Mouse (Mus musculus) limb, embryonic 14.5 days (tissue): ENCODE measurements around the gene Il1f9. TPM values are rescaled to one million over a fixed set of nuclear protein-coding genes. Genes with fewer than 3 reads are reported as not detected.
"Not testable (repeated sequence)": the region's sequence is repeated elsewhere in the genome, so short reads cannot be mapped to it uniquely, and the experiment has no call there.

Experiments
- ATAC-seq: fragments of 200-750 bp; cut with Nextera tagmentation; 2 replicates; pipeline ENCODE4 v1.8.0; 2017; ENCODE audit warnings: low read depth, moderate number of reproducible peaks, moderate TSS enrichment; ENCODE audit not compliant: low FRiP score
- DNase-seq: peaks from one replicate; pipeline ENCODE4 v3.0.0-alpha.2; 2015; ENCODE audit warnings: low spot score
- H3K27ac ChIP-seq: fragments of 300-500 bp; sonication (generic); replicated peaks from 2 replicates; pipeline ENCODE4 v1.5.1; 2014; ENCODE audit warnings: low read depth, mild to moderate bottlenecking, low read length, moderate library complexity, mixed read lengths
- H3K27me3 ChIP-seq: fragments of 300-500 bp; sonication (generic); 2 replicates; pipeline ENCODE4 v1.6.1; 2014; ENCODE audit warnings: low read length, mixed read lengths; ENCODE audit not compliant: control insufficient read depth, insufficient read depth
- H3K36me3 ChIP-seq: fragments of 300-500 bp; sonication (generic); 2 replicates; pipeline ENCODE4 v1.6.1; 2014; ENCODE audit warnings: mild to moderate bottlenecking, low read length, moderate library complexity, mixed read lengths; ENCODE audit not compliant: control insufficient read depth, insufficient read depth
- H3K4me1 ChIP-seq: fragments of 300-500 bp; sonication (generic); 2 replicates; pipeline ENCODE4 v1.6.1; 2014; ENCODE audit warnings: antibody characterized with exemption, low read length, mixed read lengths; ENCODE audit not compliant: control insufficient read depth, insufficient read depth
- H3K4me2 ChIP-seq: fragments of 300-500 bp; sonication (generic); replicated peaks from 2 replicates; pipeline ENCODE4 v1.6.1; 2014; ENCODE audit warnings: low read depth, mild to moderate bottlenecking, low read length, moderate library complexity; ENCODE audit not compliant: severe bottlenecking
- H3K4me3 ChIP-seq: fragments of 300-500 bp; sonication (generic); replicated peaks from 2 replicates; pipeline ENCODE4 v1.5.1; 2014; ENCODE audit warnings: low read length
- H3K9ac ChIP-seq: fragments of 300-500 bp; sonication (generic); 2 replicates; pipeline ENCODE4 v1.6.1; 2014; ENCODE audit warnings: mild to moderate bottlenecking, low read depth, low read length, moderate library complexity; ENCODE audit not compliant: severe bottlenecking
- H3K9me3 ChIP-seq: fragments of 300-500 bp; sonication (generic); 2 replicates; pipeline ENCODE4 v1.6.1; 2016; ENCODE audit warnings: low read length; ENCODE audit not compliant: control insufficient read depth
- POLR2A ChIP-seq: fragments of 200-500 bp; IDR thresholded peaks from 2 replicates; pipeline ENCODE4 v1.8.0; 2012; ENCODE audit warnings: inconsistent platforms, mild to moderate bottlenecking, moderate library complexity, borderline replicate concordance; ENCODE audit not compliant: insufficient read depth, insufficient read length; ENCODE audit errors: extremely low read depth
- WGBS: fragments of 180-500 bp; shearing (Covaris S2); extraction: QIAGEN DNeasy Blood & Tissue Kit; methylation state at CpG from one replicate; pipeline ENCODE4 v1.1.7; 2014; 5-methylcytosine and 5-hydroxymethylcytosine counted together
- polyA plus RNA-seq, 2 experiments: library from polyadenylated mRNA; depleted of rRNA in 1 of 2; stranded (reverse) in 1 of 2; unstranded in 1 of 2; fragments of >200 nt; fragmentation: Nextera tagmentation in 1 of 2; extraction: Ambion mirVana in 1 of 2; gene quantifications; 2 replicates each; pipeline versions ENCODE4 v1.2.1 to v1.2.3; 2012 to 2014

The Il1f9 gene
- 0.05 TPM in 1 of 2 replicates, not detected in the other for polyA plus RNA-seq (2012; rRNA removed)
- 0.29 TPM in 1 of 2 replicates, not detected in the other for polyA plus RNA-seq (2014; fragmentation: Nextera tagmentation; extraction: Ambion mirVana)

- DNase-seq (no peak), ATAC-seq (no peak)
- H3K27ac ChIP-seq, result no peak within 1 kb of the TSS
- H3K4me3 ChIP-seq, result no peak within 1 kb of the TSS
- no peak within 1 kb of the TSS for H3K9ac ChIP-seq
- no peak within 1 kb of the TSS for H3K4me2 ChIP-seq
- no peaks in the 10 kb centered on the region for H3K36me3 ChIP-seq
- 94% methylated on average over 1 of the region's 1 CpGs for WGBS
- H3K9me3 ChIP-seq, result no peaks in the 10 kb centered on the region
- TF ChIP-seq POLR2A, result no peak
- H3K4me1 ChIP-seq, result no peaks in the 10 kb centered on the region
- H3K27me3 ChIP-seq, result no peaks in the 10 kb centered on the region
Observed at GRCm38 (mm10) chr2:24186176-24186575, at the start of gene Il1f9. Gene Il1f9, plus strand, starts transcription at chr2:24186476.

DNA sequence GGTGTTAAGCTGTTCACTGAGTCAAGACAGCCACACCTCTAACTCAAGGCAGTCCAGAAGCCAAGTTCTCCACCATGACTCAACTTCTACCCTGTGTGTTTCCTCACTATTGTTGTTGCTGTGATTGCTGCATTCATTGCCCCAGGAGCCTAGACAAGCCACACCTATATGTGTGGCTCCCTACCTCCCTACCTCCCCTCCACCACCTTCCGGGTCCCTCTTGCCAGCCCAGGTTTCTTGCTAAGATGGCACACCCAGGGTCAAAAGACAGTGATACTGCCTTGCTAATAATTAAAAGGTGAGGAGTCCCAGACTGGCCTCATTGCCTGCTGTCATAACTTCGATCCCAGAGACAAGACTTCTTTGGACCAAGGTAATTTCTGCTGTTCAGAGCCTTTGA lies 33.4 kb upstream of the Il1f9 start, which contains the start of gene Il1f8:
Il1f8 (plus strand) TSS at position 301 of the 400 bp plus-strand sequence.
- Histone ChIP-seq H3K4me3 (no peak within 1 kb of the TSS), H3K9ac (no peak within 1 kb of the TSS), H3K9me3 (no peaks in the 10 kb centered on the region), H3K27me3 (no peaks in the 10 kb centered on the region), H3K36me3 (no peaks in the 10 kb centered on the region), H3K27ac (no peak within 1 kb of the TSS), H3K4me1 (no peaks in the 10 kb centered on the region), H3K4me2 (no peak within 1 kb of the TSS)
- DNase-seq, result no peak
- 75% methylated on average over 2 of the region's 2 CpGs for WGBS
- no peak for TF ChIP-seq POLR2A
- ATAC-seq, result no peak

DNA sequence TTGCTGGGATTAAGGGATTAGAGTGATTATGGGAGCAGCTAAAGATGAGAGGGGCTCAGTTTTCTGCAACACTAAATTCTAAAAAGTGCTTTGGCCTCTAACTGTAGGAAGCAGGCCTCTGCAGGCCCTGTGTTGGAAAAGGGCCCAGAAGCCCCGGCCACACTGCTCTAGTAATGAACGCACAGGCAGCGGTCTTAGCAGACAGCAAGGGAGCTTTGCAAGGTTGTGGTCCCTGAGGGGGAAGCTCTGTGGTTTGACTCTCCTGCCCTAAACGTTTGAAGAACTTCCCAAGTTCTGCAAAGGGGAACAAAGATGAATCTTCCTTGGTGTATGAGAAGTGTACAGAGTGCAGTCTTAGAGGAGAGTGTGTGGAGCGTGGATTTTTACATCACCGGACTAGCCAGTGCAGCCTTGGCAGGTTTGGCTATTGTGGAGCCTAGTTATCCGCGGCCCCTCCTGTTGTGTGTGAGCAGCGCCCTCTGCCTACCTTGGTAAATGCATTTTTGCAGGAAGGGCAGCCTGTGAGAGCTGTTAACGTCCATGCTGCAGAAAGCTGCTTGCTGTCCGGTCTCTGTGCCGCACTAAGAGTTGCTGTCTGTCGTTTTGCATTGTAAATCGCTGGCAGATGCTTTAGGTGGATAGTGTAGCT lies 4.5 kb upstream of the Il1f9 start:
- peak overlapping the region; percentile 31 for H3K4me2 ChIP-seq
- not testable (repeated sequence) for H3K9me3 ChIP-seq, H3K4me1 ChIP-seq, H3K27ac ChIP-seq, H3K4me3 ChIP-seq, H3K36me3 ChIP-seq, H3K27me3 ChIP-seq, H3K9ac ChIP-seq
- DNase-seq, result peak; percentile 52
- peak; percentile 77 for ATAC-seq
- WGBS, result 8% methylated on average over 14 of the region's 14 CpGs

DNA sequence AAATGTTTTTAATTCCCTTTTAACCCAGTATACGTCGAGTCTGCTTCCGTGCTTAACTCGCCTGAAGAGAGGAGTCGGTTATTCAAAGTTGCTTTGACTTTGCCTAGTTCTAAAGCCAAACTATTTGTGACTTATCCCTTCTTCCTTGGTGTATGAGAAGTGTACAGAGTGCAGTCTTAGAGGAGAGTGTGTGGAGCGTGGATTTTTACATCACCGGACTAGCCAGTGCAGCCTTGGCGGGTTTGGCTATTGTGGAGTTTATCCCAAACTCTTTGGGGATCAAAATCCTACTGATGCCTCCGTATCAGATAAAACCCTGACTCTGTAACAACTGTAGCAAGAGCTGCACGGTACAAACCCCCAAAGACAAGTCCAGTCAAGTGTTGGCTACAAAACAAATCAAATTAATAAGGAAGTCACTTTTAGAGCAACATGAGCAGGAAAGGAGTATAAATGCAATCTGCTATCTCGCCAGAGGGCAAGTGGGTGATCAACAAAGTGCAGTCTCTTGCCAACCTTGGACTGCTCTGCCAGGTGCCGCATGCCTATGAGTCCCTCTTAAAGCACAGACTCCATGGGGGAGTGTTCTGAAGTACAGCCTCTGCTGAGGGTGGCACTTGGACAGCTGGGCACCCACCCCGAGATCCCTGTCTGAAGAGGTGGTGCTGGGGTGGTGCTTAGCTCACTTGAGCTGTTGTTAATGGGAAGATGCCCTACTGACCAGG lies 3.7 kb upstream of the Il1f9 start:
- H3K36me3 ChIP-seq, ATAC-seq, H3K27ac ChIP-seq, H3K4me1 ChIP-seq, DNase-seq, H3K9ac ChIP-seq, H3K4me3 ChIP-seq, H3K27me3 ChIP-seq, H3K9me3 ChIP-seq: not testable (repeated sequence)
- H3K4me2 ChIP-seq, result peak overlapping the region; percentile 31
- WGBS, result 51% methylated on average over 13 of the region's 13 CpGs

- not testable (repeated sequence) for H3K4me2 ChIP-seq, DNase-seq, H3K9me3 ChIP-seq, H3K9ac ChIP-seq, H3K27ac ChIP-seq, ATAC-seq, H3K4me1 ChIP-seq, H3K36me3 ChIP-seq, H3K27me3 ChIP-seq, H3K4me3 ChIP-seq
Observed at GRCm38 (mm10) chr2:24184092-24184491, 2.2 kb upstream of the Il1f9 start.
